8 mouse cellular contexts compared by ENCODE assay signal in genomic region chr11:72689115-72689514, GRCm38 (mm10). TPM values are rescaled to one million over a fixed set of nuclear protein-coding genes. Genes with fewer than 3 reads are reported as not detected.
DNase-seq lines count a peak whose midpoint lies in the region; ATAC-seq and TF ChIP-seq lines count a peak whose summit lies in the region.

No protein-coding gene starts in this region.

- H3K9me3 ChIP-seq in neural tube, embryonic 11.5 days (ENCODE audit: control insufficient read depth, low read length), result no peaks in the 10 kb centered on the region
- H3K9me3 ChIP-seq in forebrain, embryonic 14.5 days (replicated peaks; ENCODE audit: control insufficient read depth, low read length), result no peaks in the 10 kb centered on the region
- H3K9me3 ChIP-seq in liver, embryonic 14.5 days (ENCODE audit: control insufficient read depth, low read length), result no peaks in the 10 kb centered on the region

- H3K27me3 ChIP-seq in neural tube, embryonic 11.5 days (ENCODE audit: control insufficient read depth, insufficient read depth, low read length), result no peaks in the 10 kb centered on the region
- no peaks in the 10 kb centered on the region for H3K27me3 ChIP-seq in forebrain, embryonic 14.5 days (replicated peaks; ENCODE audit: control insufficient read depth, insufficient read depth, low read length)
- no peaks in the 10 kb centered on the region for H3K27me3 ChIP-seq in liver, embryonic 14.5 days (ENCODE audit: control insufficient read depth, insufficient read depth, low read length)

- peak overlapping the region; percentile 91 for H3K9ac ChIP-seq in neural tube, embryonic 11.5 days (ENCODE audit: low read length)
- H3K9ac ChIP-seq in forebrain, embryonic 14.5 days (ENCODE audit: low read length), result peak overlapping the region; percentile 78; the same call in 1 of the 2 replicates
- H3K9ac ChIP-seq in liver, embryonic 14.5 days (replicated peaks), result peak overlapping the region; percentile 93

- intact Hi-C loops in left cerebral cortex, postnatal 14 days (cut with DNase I), result no loop called here

- no peaks in the 10 kb centered on the region for H3K36me3 ChIP-seq in neural tube, embryonic 11.5 days (ENCODE audit: control insufficient read depth, insufficient read depth, low read length)
- peaks cover 16% of the 10 kb centered on the region; the same call in 1 of the 2 replicates for H3K36me3 ChIP-seq in forebrain, embryonic 14.5 days (ENCODE audit: control insufficient read depth, insufficient read depth, low read length)
- no peaks in the 10 kb centered on the region; the same call in 1 of the 2 replicates for H3K36me3 ChIP-seq in liver, embryonic 14.5 days (replicated peaks; ENCODE audit: control insufficient read depth, insufficient read depth, low read depth)

- no peak for DNase-seq in neural tube, embryonic 11.5 days (ENCODE audit: low spot score)
- no peak for DNase-seq in neural tube, embryonic 10.5 days (ENCODE audit: extremely low spot score, low spot score)
- no peak for DNase-seq in forebrain, embryonic 14.5 days (ENCODE audit: low spot score)
- DNase-seq in liver, embryonic 14.5 days (ENCODE audit: low read depth in 3 of 3, low spot score in 3 of 3), result peak; percentile 81 to 85 (median 81)
- peak; percentile 15 for DNase-seq in yolk sac, embryonic 10.5 days (ENCODE audit: low spot score)
- DNase-seq in left cerebral cortex, postnatal 14 days (ENCODE audit: low spot score in 2 of 2), result no peak
- no peak for DNase-seq in adrenal gland, adult (ENCODE audit: inconsistent age in 2 of 2, low spot score in 1 of 2)
- no peak for DNase-seq in layer of hippocampus, adult 9-11 months

- H3K4me1 ChIP-seq in neural tube, embryonic 11.5 days (ENCODE audit: control insufficient read depth, insufficient read depth, low read length), result peaks cover 4% of the 10 kb centered on the region; the same call in 1 of the 2 replicates
- H3K4me1 ChIP-seq in forebrain, embryonic 14.5 days (ENCODE audit: control insufficient read depth, insufficient read depth, low read length), result peaks cover 12% of the 10 kb centered on the region
- H3K4me1 ChIP-seq in liver, embryonic 14.5 days (replicated peaks; ENCODE audit: control insufficient read depth in 2 of 2, insufficient read depth in 2 of 2, low read length in 1 of 2), result peaks cover 46 to 56% of the 10 kb centered on the region in 2 experiments

- H3K4me3 ChIP-seq in neural tube, embryonic 11.5 days (ENCODE audit: low read depth, low read length), result peak overlapping the region; percentile 83
- H3K4me3 ChIP-seq in forebrain, embryonic 14.5 days (ENCODE audit: low read depth, low read length), result peak overlapping the region; percentile 70
- peak overlapping the region; percentile 12 to 91; a peak in 3 of 4 replicates for H3K4me3 ChIP-seq in liver, embryonic 14.5 days (ENCODE audit: insufficient read depth in 1 of 2, low read depth in 2 of 2, low read length in 2 of 2)

- TF ChIP-seq EP300 in liver, embryonic 14.5 days (IDR thresholded peaks at IDR 0.05; ENCODE audit: low read depth), result peak; percentile 91

- H3K4me2 ChIP-seq in neural tube, embryonic 11.5 days (ENCODE audit: low read depth), result peak overlapping the region; percentile 49
- H3K4me2 ChIP-seq in forebrain, embryonic 14.5 days (ENCODE audit: low read length), result peak overlapping the region; percentile 59
- H3K4me2 ChIP-seq in liver, embryonic 14.5 days (ENCODE audit: low read depth), result peak overlapping the region; percentile 86

- no peak for TF ChIP-seq CTCF in liver, embryonic 14.5 days (IDR thresholded peaks at IDR 0.05; ENCODE audit: low read depth)

- no peak for ATAC-seq in neural tube, embryonic 11.5 days (ENCODE audit: insufficient read depth, low FRiP score, low TSS enrichment)
- no peak for ATAC-seq in forebrain, embryonic 14.5 days
- peak; percentile 84 for ATAC-seq in liver, embryonic 14.5 days (ENCODE audit: insufficient read depth)

- WGBS in neural tube, embryonic 11.5 days, result 78% methylated on average over 3 of the region's 3 CpGs
- WGBS in forebrain, embryonic 14.5 days, result 72% methylated on average over 3 of the region's 3 CpGs
- 9% methylated on average over 3 of the region's 3 CpGs for WGBS in liver, embryonic 14.5 days (ENCODE audit: insufficient replicate concordance)

- H3K27ac ChIP-seq in neural tube, embryonic 11.5 days (ENCODE audit: low read depth, low read length), result 0 out of 2 replicates have a peak overlapping the region, but pooled peaks have one; percentile 23
- H3K27ac ChIP-seq in forebrain, embryonic 14.5 days (ENCODE audit: low read depth, low read length), result no peak overlapping the region
- peak overlapping the region; percentile 98 for H3K27ac ChIP-seq in liver, embryonic 14.5 days

RNA-seq across cellular contexts. Expression of gene Ankfy1, which starts 0.7 kb away (rescaled TPM):
- polyA plus RNA-seq in neural tube, embryonic 11.5 days (2014; fragmentation: Nextera tagmentation; extraction: Ambion mirVana), result 30.2 and 30.9 TPM in 2 replicates
- polyA plus RNA-seq in forebrain, embryonic 14.5 days (2014; fragmentation: Nextera tagmentation; extraction: Ambion mirVana), result 27.1 and 32.3 TPM in 2 replicates
- polyA plus RNA-seq in liver, embryonic 14.5 days (2012; rRNA removed), result 9.4 and 10.5 TPM in 2 replicates
- polyA plus RNA-seq in liver, embryonic 14.5 days (2014; fragmentation: Nextera tagmentation; extraction: Ambion mirVana), result 11.9 and 14.6 TPM in 2 replicates
- 10 to 100 TPM; 30.5 to 33.9 TPM for total RNA-seq in left cerebral cortex, postnatal 14 days (2021)

Comparison
In these comparisons a context has a peak if more than half of its experiments do, and no peak if none do; other contexts are left out.
1. DNase-seq: peak in liver, embryonic 14.5 days (3 of 3) and yolk sac, embryonic 10.5 days (single experiment); none in neural tube, embryonic 11.5 days (single experiment), neural tube, embryonic 10.5 days (single experiment), forebrain, embryonic 14.5 days (single experiment), left cerebral cortex, postnatal 14 days (0 of 2), adrenal gland, adult (0 of 2) and layer of hippocampus, adult 9-11 months (single experiment).
2. Peak in every context shown above with its lines, with median percentiles within 50 percentile points of each other: H3K4me2 ChIP-seq, H3K4me3 ChIP-seq and H3K9ac ChIP-seq.